Mouse (Mus musculus): ENCODE measurements around the gene Abcc10. TPM values are rescaled to one million over a fixed set of nuclear protein-coding genes. Genes with fewer than 3 reads are reported as not detected.

Gene Abcc10
- total RNA-seq, 1 experiment from 2014 or later: 14.5 TPM

DNA sequence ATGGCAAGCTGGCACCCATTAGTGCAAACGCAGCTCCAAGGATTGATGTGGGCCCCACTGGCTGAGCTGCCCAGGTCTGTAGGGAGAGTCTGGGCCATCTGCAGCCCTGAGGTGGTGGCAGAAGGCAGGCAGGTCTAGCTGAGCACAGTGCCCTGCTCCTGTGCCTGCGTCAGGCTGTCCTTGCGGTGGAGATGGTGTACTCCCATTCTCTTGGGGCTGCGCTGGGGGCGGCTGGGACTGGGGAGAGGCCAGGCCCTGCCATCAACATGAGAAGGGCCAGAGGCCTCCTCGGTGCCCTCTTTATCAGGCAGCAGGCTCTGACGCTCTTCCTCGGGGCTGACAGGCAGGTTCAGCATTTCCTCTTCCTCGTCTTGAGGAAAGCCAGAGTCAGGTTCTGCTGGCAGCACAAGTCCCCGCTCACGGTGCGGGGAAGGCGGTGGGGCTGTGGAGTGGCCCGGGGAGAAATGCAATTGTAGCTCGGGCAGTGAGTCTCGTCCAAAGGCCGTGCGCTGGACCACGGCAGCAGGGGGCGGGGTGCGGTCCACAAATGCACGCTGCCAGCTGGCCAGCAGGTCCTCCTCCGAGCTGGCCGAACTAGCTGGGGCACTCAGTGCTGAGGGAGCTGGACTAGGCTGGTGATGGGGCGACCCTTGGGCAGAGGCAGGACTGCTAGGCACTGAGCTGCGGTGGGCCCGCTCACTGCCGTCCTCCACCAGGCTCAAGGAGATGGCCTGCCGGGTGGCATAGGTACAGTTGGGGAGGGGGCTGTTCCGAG is 69.7 kb downstream of the Abcc10 start:
- no peak for DNase-seq

DNA sequence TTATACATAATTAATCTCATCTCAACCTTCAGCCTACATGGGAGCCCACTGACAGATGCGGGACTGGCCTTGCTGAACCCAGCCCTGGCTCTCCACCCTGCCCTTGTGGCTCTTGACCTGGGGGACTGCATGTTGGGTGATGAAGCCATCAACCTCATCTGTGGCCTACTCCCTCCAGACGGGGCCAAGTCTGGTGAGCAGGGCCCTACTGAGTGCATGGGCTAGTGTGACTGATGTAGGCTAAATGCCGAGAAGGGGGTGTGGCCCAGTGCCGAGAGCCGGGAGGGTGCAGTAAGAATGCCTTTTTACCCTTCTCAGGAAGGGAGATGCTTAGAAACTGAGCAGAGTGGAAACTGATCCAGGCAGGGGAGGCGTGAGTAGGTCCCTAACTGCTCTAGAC is 73.0 kb downstream of the Abcc10 start:
- no peak for DNase-seq

DNA sequence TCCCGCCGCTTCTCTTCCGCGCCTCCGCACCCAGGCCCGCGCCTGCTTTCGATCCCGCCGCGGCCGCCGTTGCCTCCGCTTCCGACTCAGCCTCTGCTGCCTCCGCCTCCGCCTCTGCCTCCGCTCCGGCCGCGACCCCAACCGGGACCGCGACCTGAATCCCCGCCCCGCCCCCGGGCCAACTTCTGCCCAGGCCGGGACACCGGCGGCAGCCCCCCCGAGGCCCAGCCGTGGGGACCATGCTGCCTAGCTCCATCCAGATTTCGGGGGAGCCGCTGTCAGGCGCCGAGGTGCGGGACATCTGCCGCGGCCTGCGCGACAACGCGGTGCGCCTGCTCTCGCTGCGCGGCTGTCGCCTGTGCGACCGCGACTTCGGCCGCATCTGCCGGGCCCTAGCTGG is 74.0 kb downstream of the Abcc10 start:
- peak; percentile 47 for DNase-seq

GRCm38 (mm10) chr17:46253452-46254084 is 74.6 kb downstream of the Abcc10 start, which contains the start of gene Lrrc73:
TSS of gene Lrrc73 (plus strand) at chr17:46253531.
- DNase-seq: peak; percentile 97

Other genes with a start within 250 kb of the Abcc10 start
- gene Mrps18a, start 217.4 kb downstream of the Abcc10 start, total RNA-seq (2021): 107 and 108 TPM in 2 replicates
- gene Rsph9, start 184.1 kb downstream of the Abcc10 start, total RNA-seq (2021): 4.4 and 7.6 TPM in 2 replicates
- gene Mad2l1bp, start 174.8 kb downstream of the Abcc10 start, total RNA-seq (2021): 18.3 and 20.6 TPM in 2 replicates
- 101 and 112 TPM in 2 replicates for gene Gtpbp2, start 167.3 kb downstream of the Abcc10 start, total RNA-seq (2021)
- 43.2 and 44.9 TPM in 2 replicates for gene Polh, start 125.7 kb downstream of the Abcc10 start, total RNA-seq (2021)
- gene Xpo5, start 125.6 kb downstream of the Abcc10 start, total RNA-seq (2021): 83.4 and 92.1 TPM in 2 replicates
- 96.4 and 123 TPM in 2 replicates for gene Polr1c, start 80.3 kb downstream of the Abcc10 start, total RNA-seq (2021)
- 169 and 208 TPM in 2 replicates for gene Yipf3, start 80.3 kb downstream of the Abcc10 start, total RNA-seq (2021)
- gene Lrrc73, start 74.8 kb downstream of the Abcc10 start, total RNA-seq (2021): 5.3 and 6.6 TPM in 2 replicates
- 66.6 and 69.7 TPM in 2 replicates for gene Tjap1, start 45.3 kb downstream of the Abcc10 start, total RNA-seq (2021)
- gene Dlk2, start 30.9 kb downstream of the Abcc10 start, total RNA-seq (2021): 1.00 TPM in 1 of 2 replicates, not detected in the other
- 34.7 and 38.3 TPM in 2 replicates for gene Zfp318, start 55.4 kb upstream of the Abcc10 start, total RNA-seq (2021)
- gene Crip3, start 100.6 kb upstream of the Abcc10 start, total RNA-seq (2021): 0.61 and 1.4 TPM in 2 replicates
- gene Slc22a7, start 110.1 kb upstream of the Abcc10 start, total RNA-seq (2021): not detected in 2 replicates
- gene Ttbk1, start 159.3 kb upstream of the Abcc10 start, total RNA-seq (2021): 0.52 and 0.55 TPM in 2 replicates
- 5.3 and 8.4 TPM in 2 replicates for gene Dnph1, start 168.4 kb upstream of the Abcc10 start, total RNA-seq (2021)
- 21.1 and 32.5 TPM in 2 replicates for gene Cul9, start 218.0 kb upstream of the Abcc10 start, total RNA-seq (2021)
- gene Srf, start 227.8 kb upstream of the Abcc10 start, total RNA-seq (2021): 37.1 and 47.1 TPM in 2 replicates

Measured in adrenal gland, postnatal 25 days (tissue).